Mouse (Mus musculus) kidney, adult 2 months (tissue): ENCODE data around the gene Gtpbp8. TPM values are rescaled to one million over a fixed set of nuclear protein-coding genes. Genes with fewer than 3 reads are reported as not detected.

Source experiments
- DNase-seq: peaks from one replicate; pipeline ENCODE4 v3.0.0; 2021
- H3K27ac ChIP-seq: fragments of 200-500 bp; 2 replicates; pipeline ENCODE4 v1.5.1; 2012; ENCODE audit warnings: low read depth, low read length, control low read depth, inconsistent platforms; ENCODE audit not compliant: insufficient read depth
- H3K27me3 ChIP-seq: fragments of 200-500 bp; replicated peaks from 2 replicates; pipeline ENCODE4 v1.6.1; 2012; ENCODE audit warnings: mild to moderate bottlenecking, moderate library complexity, low read length, inconsistent platforms; ENCODE audit not compliant: control insufficient read depth, insufficient read depth
- H3K36me3 ChIP-seq: fragments of 200-500 bp; 2 replicates; pipeline ENCODE4 v1.6.1; 2012; ENCODE audit warnings: mild to moderate bottlenecking, moderate library complexity, low read length, inconsistent platforms; ENCODE audit not compliant: control insufficient read depth, insufficient read depth
- H3K4me1 ChIP-seq: fragments of 200-500 bp; 2 replicates; pipeline ENCODE4 v1.6.1; 2011; ENCODE audit warnings: low read length; ENCODE audit not compliant: control insufficient read depth, insufficient read depth
- H3K4me3 ChIP-seq: fragments of 200-500 bp; 2 replicates; pipeline ENCODE4 v1.5.1; 2011; ENCODE audit warnings: mild to moderate bottlenecking, low read depth, low read length, control low read depth; ENCODE audit not compliant: insufficient read depth
- CTCF ChIP-seq: fragments of 200-500 bp; conservative IDR thresholded peaks from 2 replicates; pipeline ENCODE4 v1.5.1; 2011; ENCODE audit warnings: low read depth, mild to moderate bottlenecking, control low read depth, low read length, moderate library complexity, mixed read lengths; ENCODE audit not compliant: insufficient read depth, insufficient read length
- POLR2A ChIP-seq: fragments of 200-500 bp; IDR thresholded peaks from one replicate; pipeline ENCODE4 v1.6.1; 2011; ENCODE audit warnings: low read depth, low read length, control low read depth
- WGBS: fragments of 180-500 bp; shearing (Covaris S2); methylation state at CpG from one replicate; pipeline ENCODE4 v1.1.7; 2018; 5-methylcytosine and 5-hydroxymethylcytosine counted together
- polyA plus RNA-seq: library from polyadenylated mRNA; depleted of rRNA; stranded (reverse); fragments of >200 nt; gene quantifications from 2 replicates; pipeline ENCODE4 v1.2.3, GENCODE M21; 2012; rRNA removed

The Gtpbp8 gene
- 5.9 and 6.0 TPM in 2 replicates for polyA plus RNA-seq

DNA sequence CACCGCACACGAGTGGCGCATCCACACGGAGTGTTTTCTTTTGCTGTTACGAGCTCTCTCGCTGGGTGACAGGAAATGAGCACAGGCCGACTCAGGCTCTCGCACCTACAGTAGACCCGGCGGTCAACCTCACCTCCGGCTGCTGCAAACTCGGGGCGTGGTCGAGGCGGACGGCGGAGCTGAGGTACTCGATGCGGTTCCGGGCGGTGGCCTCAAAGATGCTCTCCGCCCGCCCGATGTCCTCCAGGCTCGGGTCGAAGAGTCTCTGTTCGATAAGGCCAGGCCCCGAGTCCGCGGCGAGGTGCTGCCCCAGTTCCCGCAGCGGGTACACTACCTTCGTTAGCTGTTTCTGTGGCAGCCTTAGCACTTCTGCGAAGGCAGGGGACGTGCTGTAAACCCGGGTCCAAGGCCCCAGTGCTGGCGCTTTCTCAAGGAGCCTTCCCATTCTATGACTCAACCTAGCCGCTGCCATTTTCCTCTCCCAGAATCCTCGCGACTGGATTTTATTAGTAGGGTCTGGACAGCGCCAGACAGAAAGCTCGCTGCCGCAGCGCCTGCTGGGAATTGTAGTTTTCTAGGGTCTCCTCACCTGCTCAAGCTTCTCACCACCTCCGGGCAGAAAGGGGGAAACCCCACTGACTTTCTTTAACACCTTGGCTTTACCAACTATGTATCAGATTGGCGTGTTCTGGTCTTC lies at the start of gene Gtpbp8:
Gene Gtpbp8, minus strand, starts transcription at position 498 of the 697 bp plus-strand sequence.
- no peak for TF ChIP-seq CTCF
- TF ChIP-seq POLR2A: no peak
- H3K27ac ChIP-seq: peak within 1 kb of the TSS; percentile 96
- H3K27me3 ChIP-seq: no peaks in the 10 kb centered on the region
- H3K36me3 ChIP-seq: no peaks in the 10 kb centered on the region
- peak within 1 kb of the TSS; percentile 97 for H3K4me3 ChIP-seq
- H3K4me1 ChIP-seq: peaks cover 3% of the 10 kb centered on the region; the same call in 1 of the 2 replicates
- WGBS: under 1% methylated on average over 47 of the region's 47 CpGs
- peak; percentile 92 for DNase-seq

DNA sequence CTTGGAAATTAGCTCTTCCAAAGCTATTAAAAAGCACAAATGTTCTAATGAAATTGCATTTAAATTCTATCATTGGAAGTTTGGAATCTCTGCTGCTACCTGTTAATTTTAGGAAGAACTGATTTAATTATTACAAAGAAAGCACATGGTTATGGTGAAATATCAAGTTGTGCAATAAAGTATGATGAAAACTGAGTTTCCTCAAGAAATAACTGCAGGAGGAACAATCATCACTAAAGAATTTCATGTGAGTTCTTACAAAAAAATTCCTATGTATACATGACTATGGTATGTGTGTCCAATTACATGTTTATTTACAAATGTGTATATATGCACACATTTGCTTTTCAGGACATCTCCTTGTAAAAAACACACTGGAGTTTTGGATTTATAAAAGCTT lies 48.3 kb upstream of the Gtpbp8 start:
- TF ChIP-seq POLR2A: no peak
- TF ChIP-seq CTCF: no peak
- no peak overlapping the region for H3K4me3 ChIP-seq
- DNase-seq: no peak
- H3K27me3 ChIP-seq: no peaks in the 10 kb centered on the region
- no peaks in the 10 kb centered on the region for H3K4me1 ChIP-seq
- no peaks in the 10 kb centered on the region for H3K36me3 ChIP-seq
- H3K27ac ChIP-seq: no peak overlapping the region

- DNase-seq: no peak
- H3K36me3 ChIP-seq: no peaks in the 10 kb centered on the region
- WGBS: 92% methylated on average over 1 of the region's 1 CpGs
- no peak overlapping the region for H3K27ac ChIP-seq
- H3K4me3 ChIP-seq: no peak overlapping the region
- no peaks in the 10 kb centered on the region for H3K27me3 ChIP-seq
- TF ChIP-seq CTCF (no peak), POLR2A (no peak)
- no peaks in the 10 kb centered on the region for H3K4me1 ChIP-seq
These were observed 40.8 kb upstream of the Gtpbp8 start for GRCm38 (mm10) chr16:44786934-44787333.

DNA sequence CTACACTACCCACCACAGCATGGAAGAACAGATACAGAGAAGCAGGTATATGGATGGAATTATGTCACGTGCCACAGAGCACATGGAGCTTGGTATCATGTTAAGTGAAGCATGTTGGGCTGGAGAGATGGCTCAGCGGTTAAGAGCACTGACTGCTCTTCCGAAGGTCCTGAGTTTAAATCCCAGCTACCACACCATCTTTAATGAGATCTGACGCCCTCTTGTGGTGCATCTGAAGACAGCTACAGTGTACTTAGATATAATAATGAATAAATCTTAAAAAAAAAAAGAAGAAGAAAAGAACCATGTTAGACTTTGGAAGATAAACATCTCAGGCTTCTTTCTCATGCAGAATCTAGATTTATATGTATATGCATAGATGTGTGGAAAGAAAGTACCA lies 34.6 kb upstream of the Gtpbp8 start:
- Histone ChIP-seq H3K4me1 (no peaks in the 10 kb centered on the region), H3K36me3 (no peaks in the 10 kb centered on the region), H3K27ac (no peak overlapping the region), H3K27me3 (no peaks in the 10 kb centered on the region), H3K4me3 (no peak overlapping the region)
- TF ChIP-seq CTCF (no peak), POLR2A (no peak)
- no peak for DNase-seq
- WGBS: 74% methylated on average over 4 of the region's 4 CpGs

- H3K4me3 ChIP-seq: no peak overlapping the region
- H3K4me1 ChIP-seq: no peaks in the 10 kb centered on the region
- no peaks in the 10 kb centered on the region for H3K36me3 ChIP-seq
- H3K27me3 ChIP-seq: no peaks in the 10 kb centered on the region
- no peak overlapping the region for H3K27ac ChIP-seq
- no peak for TF ChIP-seq CTCF
- TF ChIP-seq POLR2A: no peak
- no peak for DNase-seq
- WGBS: 86% methylated on average over 5 of the region's 5 CpGs
These were observed 33.3 kb upstream of the Gtpbp8 start for GRCm38 (mm10) chr16:44779494-44779893.

- 55% methylated on average over 17 of the region's 17 CpGs for WGBS
- peak; percentile 37 for DNase-seq
- no peaks in the 10 kb centered on the region for H3K36me3 ChIP-seq
- no peaks in the 10 kb centered on the region for H3K27me3 ChIP-seq
- no peak overlapping the region for H3K27ac ChIP-seq
- H3K4me1 ChIP-seq: no peaks in the 10 kb centered on the region
- TF ChIP-seq CTCF (no peak), POLR2A (no peak)
- H3K4me3 ChIP-seq: peak overlapping the region; percentile 8; the same call in 1 of the 2 replicates
These were observed 32.5 kb upstream of the Gtpbp8 start for GRCm38 (mm10) chr16:44778538-44779147.

- no peak for DNase-seq
- H3K36me3 ChIP-seq: no peaks in the 10 kb centered on the region
- no peak overlapping the region for H3K27ac ChIP-seq
- H3K4me3 ChIP-seq: no peak overlapping the region
- no peaks in the 10 kb centered on the region for H3K27me3 ChIP-seq
- TF ChIP-seq CTCF (no peak), POLR2A (no peak)
- H3K4me1 ChIP-seq: no peaks in the 10 kb centered on the region
- 78% methylated on average over 6 of the region's 6 CpGs for WGBS
These were observed 28.0 kb upstream of the Gtpbp8 start for GRCm38 (mm10) chr16:44774201-44774600.

- H3K4me1 ChIP-seq: no peaks in the 10 kb centered on the region
- H3K4me3 ChIP-seq: no peak overlapping the region
- no peaks in the 10 kb centered on the region for H3K27me3 ChIP-seq
- DNase-seq: no peak
- TF ChIP-seq CTCF: no peak
- no peak for TF ChIP-seq POLR2A
- H3K36me3 ChIP-seq: no peaks in the 10 kb centered on the region
- H3K27ac ChIP-seq: no peak overlapping the region
- 83% methylated on average over 3 of the region's 3 CpGs for WGBS
These were observed 27.5 kb upstream of the Gtpbp8 start for GRCm38 (mm10) chr16:44773673-44774072.
